Mouse (Mus musculus) macrophage (primary cell): ENCODE results near the gene Ciita. TPM values are rescaled to one million over a fixed set of nuclear protein-coding genes. Genes with fewer than 3 reads are reported as not detected.

Source experiments
- H3K27ac ChIP-seq: fragments of 350-480 bp; formaldehyde crosslinking; 2 replicates; pipeline ENCODE4 v1.9.0; 2021
- H3K36me3 ChIP-seq: fragments of 350-480 bp; formaldehyde crosslinking; 2 replicates; pipeline ENCODE4 v1.9.0; 2021; ENCODE audit errors: inconsistent target
- H3K4me3 ChIP-seq: fragments of 350-480 bp; formaldehyde crosslinking; 2 replicates; pipeline ENCODE4 v1.9.0; 2021; ENCODE audit errors: inconsistent target
- H3K79me2 ChIP-seq: fragments of 350-480 bp; formaldehyde crosslinking; 2 replicates; pipeline ENCODE4 v1.9.0; 2021; ENCODE audit errors: inconsistent target
- WGBS: methylation state at CpG from one replicate; pipeline ENCODE4 v1.1.7; 2026; ENCODE audit warnings: inconsistent platforms; ENCODE audit not compliant: missing documents; 5-methylcytosine and 5-hydroxymethylcytosine counted together
- polyA plus RNA-seq: library from polyadenylated mRNA; stranded (reverse); fragments of 250-400 nt; gene quantifications from 3 replicates; pipeline ENCODE4 v1.2.4, GENCODE M21; 2018; ENCODE audit warnings: inconsistent platforms

The Ciita gene
- polyA plus RNA-seq, 1 experiment from 2014 or later, result 1.5 TPM

- no peaks in the 10 kb centered on the region for H3K79me2 ChIP-seq
- no peak overlapping the region for H3K27ac ChIP-seq
- H3K36me3 ChIP-seq, result no peaks in the 10 kb centered on the region
- H3K4me3 ChIP-seq, result no peak overlapping the region
- 85% methylated on average over 5 of the region's 5 CpGs for WGBS
Observed at GRCm38 (mm10) chr16:10518030-10518429, 38.2 kb downstream of the Ciita start.

GRCm38 (mm10) chr16:10520908-10521614, 41.2 kb downstream of the Ciita start:
- 54% methylated on average over 2 of the region's 2 CpGs for WGBS
- H3K27ac ChIP-seq, result no peak overlapping the region

GRCm38 (mm10) chr16:10522811-10523210, 43.0 kb downstream of the Ciita start:
- no CpG with 5 or more reads among the region's 1 CpGs for WGBS
- no peak overlapping the region for H3K4me3 ChIP-seq

More at GRCm38 (mm10) chr16:10520908-10521614, 41.2 kb downstream of the Ciita start:
- H3K4me3 ChIP-seq, result no peak overlapping the region
- H3K79me2 ChIP-seq, result no peaks in the 10 kb centered on the region
- no peaks in the 10 kb centered on the region for H3K36me3 ChIP-seq

GRCm38 (mm10) chr16:10523650-10524049, 43.8 kb downstream of the Ciita start:
- 95% methylated on average over 8 of the region's 8 CpGs for WGBS
- Histone ChIP-seq H3K27ac (no peak overlapping the region), H3K36me3 (no peaks in the 10 kb centered on the region), H3K79me2 (no peaks in the 10 kb centered on the region), H3K4me3 (no peak overlapping the region)

More at GRCm38 (mm10) chr16:10522811-10523210, 43.0 kb downstream of the Ciita start:
- Histone ChIP-seq H3K36me3 (no peaks in the 10 kb centered on the region), H3K79me2 (no peaks in the 10 kb centered on the region), H3K27ac (no peak overlapping the region)

- no peak overlapping the region for H3K4me3 ChIP-seq
- H3K36me3 ChIP-seq, result no peaks in the 10 kb centered on the region
- 27% methylated on average over 4 of the region's 4 CpGs for WGBS
- no peaks in the 10 kb centered on the region for H3K79me2 ChIP-seq
- H3K27ac ChIP-seq, result no peak overlapping the region
Observed at GRCm38 (mm10) chr16:10524866-10525609, 45.2 kb downstream of the Ciita start.

- Histone ChIP-seq H3K36me3 (no peaks in the 10 kb centered on the region), H3K79me2 (no peaks in the 10 kb centered on the region), H3K27ac (no peak overlapping the region), H3K4me3 (no peak overlapping the region)
- 65% methylated on average over 2 of the region's 2 CpGs for WGBS
Observed at GRCm38 (mm10) chr16:10525610-10525980, 45.7 kb downstream of the Ciita start.

- H3K79me2 ChIP-seq, result no peaks in the 10 kb centered on the region
- no peak overlapping the region for H3K4me3 ChIP-seq
- WGBS, result 83% methylated on average over 6 of the region's 6 CpGs
- no peaks in the 10 kb centered on the region for H3K36me3 ChIP-seq
- H3K27ac ChIP-seq, result no peak overlapping the region
Observed at GRCm38 (mm10) chr16:10527046-10527644, 47.3 kb downstream of the Ciita start.

- Histone ChIP-seq H3K27ac (no peak overlapping the region), H3K79me2 (no peaks in the 10 kb centered on the region), H3K36me3 (no peaks in the 10 kb centered on the region), H3K4me3 (no peak overlapping the region)
- WGBS, result 100% methylated on average over 3 of the region's 3 CpGs
Observed at GRCm38 (mm10) chr16:10528382-10528781, 48.5 kb downstream of the Ciita start.

GRCm38 (mm10) chr16:10530179-10530578, 50.3 kb downstream of the Ciita start:
- 99% methylated on average over 4 of the region's 4 CpGs for WGBS
- no peaks in the 10 kb centered on the region for H3K36me3 ChIP-seq
- H3K79me2 ChIP-seq, result no peaks in the 10 kb centered on the region
- no peak overlapping the region for H3K27ac ChIP-seq
- H3K4me3 ChIP-seq, result no peak overlapping the region

- H3K36me3 ChIP-seq, result no peaks in the 10 kb centered on the region
- H3K4me3 ChIP-seq, result no peak overlapping the region
- no peaks in the 10 kb centered on the region for H3K79me2 ChIP-seq
- 91% methylated on average over 3 of the region's 4 CpGs for WGBS
- H3K27ac ChIP-seq, result no peak overlapping the region
Observed at GRCm38 (mm10) chr16:10533781-10534180, 53.9 kb downstream of the Ciita start.

GRCm38 (mm10) chr16:10534567-10534966, 54.7 kb downstream of the Ciita start:
- Histone ChIP-seq H3K79me2 (no peaks in the 10 kb centered on the region), H3K36me3 (no peaks in the 10 kb centered on the region), H3K4me3 (no peak overlapping the region), H3K27ac (no peak overlapping the region)
- 92% methylated on average over 7 of the region's 7 CpGs for WGBS

- 54% methylated on average over 5 of the region's 5 CpGs for WGBS
- Histone ChIP-seq H3K79me2 (no peaks in the 10 kb centered on the region), H3K27ac (no peak overlapping the region), H3K36me3 (no peaks in the 10 kb centered on the region), H3K4me3 (no peak overlapping the region)
Observed at GRCm38 (mm10) chr16:10536323-10536722, 56.5 kb downstream of the Ciita start.

- WGBS, result 90% methylated on average over 3 of the region's 3 CpGs
- Histone ChIP-seq H3K4me3 (no peak overlapping the region), H3K27ac (no peak overlapping the region), H3K36me3 (no peaks in the 10 kb centered on the region), H3K79me2 (no peaks in the 10 kb centered on the region)
Observed at GRCm38 (mm10) chr16:10536961-10537360, 57.1 kb downstream of the Ciita start.

GRCm38 (mm10) chr16:10540763-10541597, 61.1 kb downstream of the Ciita start:
- no peaks in the 10 kb centered on the region for H3K36me3 ChIP-seq
- 70% methylated on average over 16 of the region's 16 CpGs for WGBS
- no peak overlapping the region for H3K27ac ChIP-seq
- no peaks in the 10 kb centered on the region for H3K79me2 ChIP-seq
- no peak overlapping the region for H3K4me3 ChIP-seq
